Mouse (Mus musculus): ENCODE measurements around the gene Coq3. TPM values are rescaled to one million over a fixed set of nuclear protein-coding genes. Genes with fewer than 3 reads are reported as not detected.

The Coq3 gene
- polyA plus RNA-seq (2012; ENCODE audit: low replicate concordance) = 1.4 and 3.0 TPM in 2 replicates

DNA sequence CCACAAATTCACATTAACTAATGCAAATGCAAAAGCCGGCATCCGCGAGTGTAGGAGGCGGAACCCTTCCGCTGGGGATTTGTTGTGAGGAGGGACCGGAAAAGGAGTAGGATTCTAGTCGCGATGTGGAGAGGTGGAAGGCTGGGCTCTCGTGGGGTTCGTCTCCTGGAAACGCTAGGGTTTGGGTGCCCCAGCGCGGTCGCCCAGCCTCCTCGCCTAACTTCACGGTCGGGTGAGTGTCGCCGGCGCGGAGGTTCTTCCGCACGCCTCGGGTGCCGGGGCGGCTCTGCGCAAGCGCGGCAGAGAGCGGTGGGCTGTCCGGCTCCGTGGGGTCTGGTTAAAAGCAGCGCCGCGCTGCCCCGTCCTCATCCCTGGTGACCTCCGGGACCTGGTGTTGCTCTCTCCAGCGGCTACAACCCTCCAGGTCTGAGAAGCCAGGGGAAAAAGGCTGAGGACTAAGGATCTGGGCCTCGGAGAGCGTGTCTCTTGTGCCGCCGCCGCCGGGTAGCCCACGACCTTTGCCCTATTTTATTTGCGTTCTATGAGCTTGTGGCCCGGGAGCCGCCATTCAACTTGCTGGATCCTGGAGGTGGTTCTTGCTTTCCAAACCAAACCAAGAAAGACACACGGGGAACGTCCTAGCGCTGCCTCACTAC, at the start of gene Coq3:
Gene Coq3 (plus strand): TSS at position 109 of the 656 bp plus-strand sequence.

DNA sequence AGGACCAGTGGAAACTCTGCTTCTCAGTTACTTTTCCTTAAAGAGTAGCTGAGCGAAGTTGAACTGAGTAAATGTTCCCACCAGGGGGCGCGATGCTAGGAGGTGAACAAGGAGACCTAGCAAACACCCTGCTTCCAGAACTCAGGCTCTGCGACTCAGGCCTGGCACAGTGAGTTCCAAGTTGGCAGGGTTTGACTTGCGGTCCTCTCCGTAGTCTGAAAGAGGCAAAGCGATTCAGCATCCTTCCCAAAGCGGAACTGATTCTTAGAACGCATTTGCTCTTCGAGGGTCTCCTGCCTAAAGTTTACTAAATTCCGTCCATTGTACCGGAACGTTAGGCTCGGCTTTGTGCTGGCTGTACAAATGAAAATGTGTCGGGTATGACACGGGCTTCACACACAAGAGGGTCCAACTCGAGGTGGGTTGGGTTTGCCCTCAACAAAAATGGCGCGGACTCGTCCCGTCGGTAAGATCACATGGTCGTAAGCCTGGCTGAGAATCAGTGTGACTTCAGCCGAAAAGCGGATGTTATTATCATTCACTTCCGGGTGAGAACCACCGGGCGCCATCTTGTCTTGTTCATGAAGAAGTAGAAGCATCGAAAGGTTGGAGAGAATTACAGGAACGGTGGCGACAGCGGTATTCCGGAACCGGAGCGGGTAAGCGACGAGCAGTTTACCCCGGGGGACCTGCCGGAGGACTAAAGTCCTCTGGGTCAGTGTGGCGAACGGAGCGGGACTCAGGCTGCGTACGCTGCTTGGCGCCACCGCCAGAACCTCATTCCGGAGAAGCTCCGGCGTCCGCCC, 31.8 kb upstream of the Coq3 start, which contains the start of gene Pnisr:
Gene Pnisr (plus strand): TSS at position 103 of the 806 bp plus-strand sequence.

DNA sequence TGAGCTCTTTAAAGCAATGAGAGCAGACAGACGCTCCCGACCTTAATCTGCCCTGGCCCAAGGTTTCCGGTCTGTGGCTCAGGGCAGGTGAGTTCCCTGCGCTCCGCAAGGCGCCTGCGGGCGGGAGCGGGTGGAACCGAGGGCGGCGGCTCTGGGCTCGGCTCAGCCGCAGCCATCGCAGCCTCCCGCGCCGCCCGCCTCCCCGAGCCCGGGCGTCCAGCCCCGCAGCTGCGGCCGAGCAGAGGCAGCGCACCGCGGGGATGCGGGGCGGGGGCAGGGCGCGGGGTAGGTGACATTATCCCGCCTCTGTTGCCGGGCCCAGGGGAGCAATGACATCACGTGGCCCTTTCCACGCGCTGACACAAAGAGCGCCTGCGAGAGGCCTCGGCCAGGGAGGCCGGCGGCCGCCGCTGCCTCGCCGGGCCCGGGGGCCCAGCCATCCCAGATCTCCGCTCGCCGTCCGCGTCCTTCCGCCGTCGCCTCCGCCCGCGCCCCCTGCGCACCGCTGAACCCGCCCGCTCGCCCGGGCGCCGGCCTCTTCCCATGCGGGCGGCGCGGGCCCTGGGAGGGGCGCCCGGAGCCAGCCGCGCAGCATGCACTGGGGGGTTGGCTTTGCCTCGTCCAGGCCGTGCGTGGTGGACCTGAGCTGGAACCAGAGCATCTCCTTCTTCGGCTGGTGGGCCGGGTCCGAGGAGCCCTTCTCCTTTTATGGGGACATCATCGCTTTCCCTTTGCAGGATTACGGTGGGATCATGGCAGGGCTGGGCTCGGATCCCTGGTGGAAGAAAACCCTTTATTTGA, 51.7 kb downstream of the Coq3 start, which contains the start of gene Faxc:
Gene Faxc (plus strand): TSS at position 359 of the 801 bp plus-strand sequence.

Other genes with a start within 250 kb of the Coq3 start
- not detected in 2 replicates for gene Prdm13, start 193.7 kb upstream of the Coq3 start, polyA plus RNA-seq (2012; ENCODE audit: low replicate concordance)
- 0.39 and 2.5 TPM in 2 replicates for gene Ccnc, start 152.0 kb upstream of the Coq3 start, polyA plus RNA-seq (2012; ENCODE audit: low replicate concordance)
- 3.7 and 4.3 TPM in 2 replicates for gene Usp45, start 112.5 kb upstream of the Coq3 start, polyA plus RNA-seq (2012; ENCODE audit: low replicate concordance)
- 1.8 and 3.6 TPM in 2 replicates for gene Tstd3, start 112.5 kb upstream of the Coq3 start, polyA plus RNA-seq (2012; ENCODE audit: low replicate concordance)
- gene Pnisr, start 32.1 kb upstream of the Coq3 start, polyA plus RNA-seq (2012; ENCODE audit: low replicate concordance) = 14.0 and 146 TPM in 2 replicates
- gene Faxc, start 51.7 kb downstream of the Coq3 start, polyA plus RNA-seq (2012; ENCODE audit: low replicate concordance) = not detected in 2 replicates